Mouse (Mus musculus): ENCODE data around the gene Gm21209.
"Not testable (repeated sequence)": the region's sequence is repeated elsewhere in the genome, so short reads cannot be mapped to it uniquely, and the experiment has no call there.

The Gm21209 gene

GRCm38 (mm10) chrY:49570856-49571255 lies at the start of gene Gm21209:
Gene Gm21209 (plus strand): TSS chrY:49571156.
- not testable (repeated sequence) for DNase-seq
